Mouse (Mus musculus): Measurements from ENCODE around the gene Icmt. TPM values are rescaled to one million over a fixed set of nuclear protein-coding genes. Genes with fewer than 3 reads are reported as not detected.

Gene Icmt
- polyA plus RNA-seq, 1 experiment from 2014 or later: 13.2 TPM

DNA sequence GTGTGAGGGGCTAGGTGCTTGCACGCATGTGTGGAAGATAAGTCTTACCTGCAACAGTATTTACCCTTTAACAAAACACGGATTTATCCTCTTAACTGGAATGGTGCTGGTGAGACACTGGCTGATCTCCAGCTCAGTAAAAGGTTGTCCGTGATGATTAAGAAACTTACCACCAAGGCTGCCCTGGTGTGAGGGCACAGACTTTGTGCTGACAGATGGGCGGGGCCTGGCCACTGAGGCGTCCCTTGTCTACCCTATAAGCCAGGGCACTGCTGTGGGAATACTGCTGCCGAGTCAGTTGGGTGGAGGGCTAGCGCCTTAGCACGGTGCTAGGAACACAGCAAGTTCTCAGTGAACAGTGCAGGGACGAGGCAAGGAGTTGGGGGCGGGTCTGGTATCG, 5.0 kb downstream of the Icmt start:
- no peaks in the 10 kb centered on the region for H3K27me3 ChIP-seq (replicated peaks; ENCODE audit: control insufficient read depth, insufficient read depth, low read length)
- peaks cover 8% of the 10 kb centered on the region for H3K4me1 ChIP-seq (ENCODE audit: control insufficient read depth, insufficient read depth, low read length)
- H3K9me3 ChIP-seq (replicated peaks; ENCODE audit: control insufficient read depth, low read length): no peaks in the 10 kb centered on the region
- ATAC-seq (no peak), DNase-seq (ENCODE audit: low spot score) (no peak)
- H3K4me2 ChIP-seq (ENCODE audit: low read length): no peak overlapping the region
- WGBS: 77% methylated on average over 11 of the region's 11 CpGs
- no peak overlapping the region for H3K9ac ChIP-seq (ENCODE audit: low read length)
- no peak overlapping the region for H3K4me3 ChIP-seq (ENCODE audit: low read depth, low read length)
- peaks cover 49% of the 10 kb centered on the region for H3K36me3 ChIP-seq (ENCODE audit: control insufficient read depth, insufficient read depth, low read length)
- no peak overlapping the region for H3K27ac ChIP-seq (ENCODE audit: low read depth, low read length)

DNA sequence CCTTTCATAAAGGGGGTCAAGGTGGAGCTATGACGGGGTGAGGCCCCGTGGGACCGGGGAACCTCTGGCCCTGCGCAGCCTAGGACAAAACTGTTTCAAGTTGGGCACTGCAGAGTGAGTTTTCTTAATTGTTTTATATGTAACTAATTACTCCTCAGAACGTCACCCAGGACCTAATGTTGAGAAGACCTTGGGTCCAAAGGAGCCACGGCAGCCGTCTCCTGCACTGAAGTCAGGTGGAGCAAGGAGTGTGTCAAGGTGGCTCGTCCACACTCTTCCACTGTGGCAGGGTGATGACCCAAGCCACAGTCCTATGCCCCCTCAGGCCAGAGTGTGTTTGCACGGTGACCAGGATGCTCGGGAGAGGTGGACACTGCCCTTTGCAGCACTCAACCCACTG, 6.1 kb downstream of the Icmt start:
- peaks cover 4% of the 10 kb centered on the region for H3K4me1 ChIP-seq (ENCODE audit: control insufficient read depth, insufficient read depth, low read length)

DNA sequence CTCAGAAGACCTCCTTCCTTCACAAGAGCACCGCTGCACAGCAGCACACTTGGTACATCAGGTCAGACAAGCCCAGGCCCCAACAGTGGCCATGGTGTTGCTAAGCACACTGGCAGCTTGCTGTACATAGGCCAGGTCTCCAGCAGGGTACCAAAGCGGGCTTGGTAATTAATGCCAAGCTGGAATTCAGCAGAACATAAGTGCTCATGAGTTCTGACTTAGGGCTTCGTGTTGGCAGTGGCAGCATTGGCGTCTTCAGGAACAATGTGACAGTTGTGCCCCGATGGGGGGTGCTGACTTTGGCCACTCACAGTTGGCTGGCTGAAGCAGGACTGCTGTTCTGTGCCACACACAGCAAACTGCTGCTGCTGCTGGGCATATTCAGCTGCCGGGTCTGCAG, 7.7 kb downstream of the Icmt start:
- ATAC-seq (no peak), DNase-seq (ENCODE audit: low spot score) (no peak)
- no peak overlapping the region for H3K27ac ChIP-seq (ENCODE audit: low read depth, low read length)
- peaks cover 58% of the 10 kb centered on the region for H3K36me3 ChIP-seq (ENCODE audit: control insufficient read depth, insufficient read depth, low read length)
- 89% methylated on average over 6 of the region's 6 CpGs for WGBS
- H3K4me1 ChIP-seq (ENCODE audit: control insufficient read depth, insufficient read depth, low read length): no peaks in the 10 kb centered on the region
- no peak overlapping the region for H3K4me2 ChIP-seq (ENCODE audit: low read length)
- H3K4me3 ChIP-seq (ENCODE audit: low read depth, low read length): no peak overlapping the region
- no peak overlapping the region for H3K9ac ChIP-seq (ENCODE audit: low read length)
- H3K27me3 ChIP-seq (replicated peaks; ENCODE audit: control insufficient read depth, insufficient read depth, low read length): no peaks in the 10 kb centered on the region
- no peaks in the 10 kb centered on the region for H3K9me3 ChIP-seq (replicated peaks; ENCODE audit: control insufficient read depth, low read length)

More for the DNA sequence above, 6.1 kb downstream of the Icmt start:
- Histone ChIP-seq H3K27me3 (replicated peaks; ENCODE audit: control insufficient read depth, insufficient read depth, low read length) (no peaks in the 10 kb centered on the region), H3K9me3 (replicated peaks; ENCODE audit: control insufficient read depth, low read length) (no peaks in the 10 kb centered on the region), H3K27ac (ENCODE audit: low read depth, low read length) (no peak overlapping the region), H3K4me3 (ENCODE audit: low read depth, low read length) (no peak overlapping the region), H3K36me3 (ENCODE audit: control insufficient read depth, insufficient read depth, low read length) (peaks cover 52% of the 10 kb centered on the region), H3K4me2 (ENCODE audit: low read length) (no peak overlapping the region), H3K9ac (ENCODE audit: low read length) (no peak overlapping the region)
- no peak for ATAC-seq
- DNase-seq (ENCODE audit: low spot score): no peak
- 95% methylated on average over 10 of the region's 10 CpGs for WGBS

GRCm38 (mm10) chr4:152305991-152306390, 9.0 kb downstream of the Icmt start:
- no peak overlapping the region for H3K27ac ChIP-seq (ENCODE audit: low read depth, low read length)

GRCm38 (mm10) chr4:152307542-152307941, 10.5 kb downstream of the Icmt start:
- DNase-seq (ENCODE audit: low spot score) (no peak), ATAC-seq (no peak)
- peaks cover 19% of the 10 kb centered on the region for H3K27me3 ChIP-seq (replicated peaks; ENCODE audit: control insufficient read depth, insufficient read depth, low read length)
- H3K36me3 ChIP-seq (ENCODE audit: control insufficient read depth, insufficient read depth, low read length): peaks cover 36% of the 10 kb centered on the region
- H3K4me2 ChIP-seq (ENCODE audit: low read length): no peak overlapping the region
- no peak overlapping the region for H3K27ac ChIP-seq (ENCODE audit: low read depth, low read length)
- H3K4me1 ChIP-seq (ENCODE audit: control insufficient read depth, insufficient read depth, low read length): no peaks in the 10 kb centered on the region
- no peak overlapping the region for H3K4me3 ChIP-seq (ENCODE audit: low read depth, low read length)
- no peaks in the 10 kb centered on the region for H3K9me3 ChIP-seq (replicated peaks; ENCODE audit: control insufficient read depth, low read length)
- no peak overlapping the region for H3K9ac ChIP-seq (ENCODE audit: low read length)
- WGBS: 90% methylated on average over 9 of the region's 9 CpGs

More at GRCm38 (mm10) chr4:152305991-152306390, 9.0 kb downstream of the Icmt start:
- WGBS: 88% methylated on average over 6 of the region's 6 CpGs
- H3K4me3 ChIP-seq (ENCODE audit: low read depth, low read length): no peak overlapping the region
- H3K27me3 ChIP-seq (replicated peaks; ENCODE audit: control insufficient read depth, insufficient read depth, low read length): peaks cover 4% of the 10 kb centered on the region; the same call in 1 of the 2 replicates
- H3K36me3 ChIP-seq (ENCODE audit: control insufficient read depth, insufficient read depth, low read length): peaks cover 50% of the 10 kb centered on the region
- H3K4me1 ChIP-seq (ENCODE audit: control insufficient read depth, insufficient read depth, low read length): no peaks in the 10 kb centered on the region
- no peak overlapping the region for H3K4me2 ChIP-seq (ENCODE audit: low read length)
- H3K9me3 ChIP-seq (replicated peaks; ENCODE audit: control insufficient read depth, low read length): no peaks in the 10 kb centered on the region
- ATAC-seq: no peak
- no peak overlapping the region for H3K9ac ChIP-seq (ENCODE audit: low read length)
- DNase-seq (ENCODE audit: low spot score): no peak

DNA sequence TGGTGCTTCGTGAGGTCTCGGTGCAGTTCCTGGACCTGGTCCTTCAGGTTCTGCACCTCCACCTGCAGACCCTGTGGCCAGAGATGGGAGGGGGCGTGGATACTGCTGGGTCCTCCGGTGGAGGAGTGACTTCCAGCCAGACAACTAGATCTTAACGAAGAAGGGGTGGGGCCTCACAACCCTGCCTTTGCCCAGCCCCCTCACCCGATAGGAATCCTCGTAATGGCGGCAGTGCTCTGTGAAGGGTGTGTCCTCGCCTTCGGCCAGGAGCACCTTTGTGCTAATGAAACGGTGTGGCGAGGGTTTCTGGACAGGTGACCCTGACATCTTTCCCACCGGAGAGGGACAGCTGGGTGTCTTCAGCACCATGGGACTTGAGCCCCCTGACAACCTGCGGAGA, 15.2 kb downstream of the Icmt start:
- Histone ChIP-seq H3K4me3 (ENCODE audit: low read depth, low read length) (0 out of 2 replicates have a peak overlapping the region, but pooled peaks have one; percentile 24), H3K9ac (ENCODE audit: low read length) (no peak overlapping the region), H3K9me3 (replicated peaks; ENCODE audit: control insufficient read depth, low read length) (no peaks in the 10 kb centered on the region), H3K4me2 (ENCODE audit: low read length) (peak overlapping the region; percentile 12; the same call in 1 of the 2 replicates), H3K36me3 (ENCODE audit: control insufficient read depth, insufficient read depth, low read length) (peaks cover 11% of the 10 kb centered on the region; the same call in 1 of the 2 replicates), H3K27me3 (replicated peaks; ENCODE audit: control insufficient read depth, insufficient read depth, low read length) (peaks cover 61% of the 10 kb centered on the region), H3K4me1 (ENCODE audit: control insufficient read depth, insufficient read depth, low read length) (peaks cover 7% of the 10 kb centered on the region), H3K27ac (ENCODE audit: low read depth, low read length) (no peak overlapping the region)
- 2% methylated on average over 14 of the region's 14 CpGs for WGBS
- DNase-seq (ENCODE audit: low spot score): no peak
- no peak for ATAC-seq

DNA sequence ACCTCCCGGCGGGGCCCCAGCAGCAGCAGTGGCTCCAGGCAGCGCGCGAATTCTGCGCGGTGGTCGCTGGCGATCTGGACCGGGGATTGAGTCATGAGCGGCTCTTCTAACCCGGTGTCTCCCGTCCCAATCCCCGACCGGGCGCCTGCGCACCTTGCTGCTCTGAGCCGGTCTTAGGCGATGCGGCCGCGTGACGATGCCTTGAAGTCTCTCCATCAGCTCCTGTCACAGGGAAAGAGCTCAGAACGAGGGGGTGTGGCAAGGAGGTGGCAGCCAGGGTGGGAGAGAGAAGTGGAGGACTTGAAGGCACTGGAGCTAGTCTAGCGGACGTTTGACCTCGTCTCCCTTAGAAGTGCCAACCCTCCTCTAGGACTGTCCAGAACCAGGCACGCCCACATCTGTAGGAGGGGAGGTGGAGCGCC, 16.2 kb downstream of the Icmt start:
- Histone ChIP-seq H3K4me2 (ENCODE audit: low read length) (peak overlapping the region; percentile 49), H3K4me1 (ENCODE audit: control insufficient read depth, insufficient read depth, low read length) (peaks cover 7% of the 10 kb centered on the region), H3K9ac (ENCODE audit: low read length) (peak overlapping the region; percentile 29; the same call in 1 of the 2 replicates), H3K36me3 (ENCODE audit: control insufficient read depth, insufficient read depth, low read length) (peaks cover 7% of the 10 kb centered on the region; the same call in 1 of the 2 replicates), H3K9me3 (replicated peaks; ENCODE audit: control insufficient read depth, low read length) (no peaks in the 10 kb centered on the region), H3K4me3 (ENCODE audit: low read depth, low read length) (peak overlapping the region; percentile 24), H3K27ac (ENCODE audit: low read depth, low read length) (no peak overlapping the region), H3K27me3 (replicated peaks; ENCODE audit: control insufficient read depth, insufficient read depth, low read length) (peaks cover 71% of the 10 kb centered on the region)
- DNase-seq (ENCODE audit: low spot score) (no peak), ATAC-seq (peak; percentile 32)
- 1% methylated on average over 29 of the region's 29 CpGs for WGBS

- DNase-seq (ENCODE audit: low spot score) (peak; percentile 55), ATAC-seq (0 out of 2 replicates have a peak, but pooled peaks have one; percentile 45)
- Histone ChIP-seq H3K4me2 (ENCODE audit: low read length) (no peak overlapping the region), H3K4me3 (ENCODE audit: low read depth, low read length) (no peak overlapping the region), H3K27me3 (replicated peaks; ENCODE audit: control insufficient read depth, insufficient read depth, low read length) (peaks cover 78% of the 10 kb centered on the region), H3K9me3 (replicated peaks; ENCODE audit: control insufficient read depth, low read length) (no peaks in the 10 kb centered on the region), H3K4me1 (ENCODE audit: control insufficient read depth, insufficient read depth, low read length) (peaks cover 7% of the 10 kb centered on the region), H3K9ac (ENCODE audit: low read length) (no peak overlapping the region), H3K36me3 (ENCODE audit: control insufficient read depth, insufficient read depth, low read length) (peaks cover 2% of the 10 kb centered on the region; the same call in 1 of the 2 replicates), H3K27ac (ENCODE audit: low read depth, low read length) (no peak overlapping the region)
Measured at GRCm38 (mm10) chr4:152313934-152314333, 16.9 kb downstream of the Icmt start.

DNA sequence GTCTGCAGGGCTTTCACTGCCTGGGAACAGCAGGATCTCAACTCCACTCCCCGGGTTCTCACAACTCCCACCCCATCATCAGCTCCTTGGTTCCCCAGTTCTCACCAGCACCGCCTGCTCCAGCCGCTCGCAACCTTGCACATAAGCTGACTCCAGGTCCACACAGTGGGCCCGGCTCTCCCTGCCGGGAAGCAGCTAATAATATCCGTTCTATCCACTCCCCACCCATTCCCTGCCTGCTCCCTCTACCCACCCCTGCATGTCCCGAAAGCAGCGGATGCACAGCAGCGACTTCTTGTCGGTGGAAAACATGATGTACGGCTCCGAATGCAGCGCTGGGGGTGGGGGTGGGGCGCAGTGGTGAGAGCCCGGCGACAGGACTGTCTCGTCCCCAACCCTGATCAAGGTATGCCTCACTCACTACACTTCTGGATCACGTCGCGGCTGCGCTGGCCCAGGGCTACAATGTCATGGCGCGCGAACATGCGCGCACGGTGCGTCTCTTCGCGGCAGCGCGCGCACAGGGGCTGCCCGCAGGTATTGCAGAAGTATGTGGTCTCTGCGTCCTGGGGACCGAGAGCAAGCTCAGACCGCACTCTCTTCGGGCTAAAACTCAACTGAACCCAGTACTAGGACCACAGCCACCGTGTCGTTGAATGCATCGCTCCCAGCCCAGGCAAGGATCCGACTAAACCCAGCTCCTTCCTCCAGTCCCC, 18.6 kb downstream of the Icmt start:
- Histone ChIP-seq H3K4me2 (ENCODE audit: low read length) (peak overlapping the region; percentile 44), H3K4me1 (ENCODE audit: control insufficient read depth, insufficient read depth, low read length) (peaks cover 7% of the 10 kb centered on the region), H3K27me3 (replicated peaks; ENCODE audit: control insufficient read depth, insufficient read depth, low read length) (peaks cover 79% of the 10 kb centered on the region), H3K27ac (ENCODE audit: low read depth, low read length) (no peak overlapping the region), H3K36me3 (ENCODE audit: control insufficient read depth, insufficient read depth, low read length) (no peaks in the 10 kb centered on the region), H3K9me3 (replicated peaks; ENCODE audit: control insufficient read depth, low read length) (no peaks in the 10 kb centered on the region), H3K9ac (ENCODE audit: low read length) (0 out of 2 replicates have a peak overlapping the region, but pooled peaks have one; percentile 25), H3K4me3 (ENCODE audit: low read depth, low read length) (peak overlapping the region; percentile 22)
- under 1% methylated on average over 43 of the region's 43 CpGs for WGBS
- ATAC-seq (no peak), DNase-seq (ENCODE audit: low spot score) (no peak)

Data from forebrain, embryonic 14.5 days (tissue).